15 mouse cellular contexts compared by ENCODE assay signal in genomic region chr5:149702770-149703169, GRCm38 (mm10). TPM values are rescaled to one million over a fixed set of nuclear protein-coding genes. Genes with fewer than 3 reads are reported as not detected.
A peak's percentile ranks its signal among the peaks of the same experiment; 100 is the strongest.
DNase-seq lines count a peak whose midpoint lies in the region; ATAC-seq and TF ChIP-seq lines count a peak whose summit lies in the region.
"Had no signal": no experiment of that assay in that cellular context is flagged by ENCODE, and none has a peak within 500 bp of the region (broad histone marks: within the 10 kb centered on the region; RNA-seq: fewer than 3 reads in every experiment).

No protein-coding gene starts in this region.

- CTCF ChIA-PET in Patski (lab: Charles Lee): interaction anchor here (1.0 to 1.1 kb wide), 2 partner anchors 10 to 27 kb away, joined by 3 to 4 read pairs; no protein-coding TSS in a partner anchor

- no peak for ATAC-seq in hindbrain, postnatal 0 days
- ATAC-seq in midbrain, postnatal 0 days (ENCODE audit: low FRiP score): no peak
- ATAC-seq in Patski: no peak
- ATAC-seq: forebrain, embryonic 14.5 days; hindbrain, embryonic 16.5 days had no signal

- H3K9ac ChIP-seq in hindbrain, postnatal 0 days (replicated peaks; ENCODE audit: low read length): no peak overlapping the region
- no peak overlapping the region for H3K9ac ChIP-seq in midbrain, postnatal 0 days (replicated peaks; ENCODE audit: low read length, poor library complexity, severe bottlenecking)
- H3K9ac ChIP-seq: embryonic facial prominence, embryonic 15.5 days; heart, embryonic 15.5 days had no signal

- no peak overlapping the region for H3K27ac ChIP-seq in hindbrain, postnatal 0 days
- H3K27ac ChIP-seq in hindbrain, embryonic 10.5 days: no peak overlapping the region
- H3K27ac ChIP-seq in midbrain, postnatal 0 days (ENCODE audit: low read depth, low read length): no peak overlapping the region
- H3K27ac ChIP-seq in midbrain, embryonic 10.5 days (replicated peaks): no peak overlapping the region
- H3K27ac ChIP-seq: embryonic facial prominence, embryonic 15.5 days; heart, embryonic 15.5 days had no signal

- H3K27me3 ChIP-seq in hindbrain, postnatal 0 days (ENCODE audit: insufficient read depth, low read length): no peaks in the 10 kb centered on the region
- no peaks in the 10 kb centered on the region for H3K27me3 ChIP-seq in hindbrain, embryonic 10.5 days (ENCODE audit: insufficient read depth, poor library complexity, severe bottlenecking)
- no peaks in the 10 kb centered on the region for H3K27me3 ChIP-seq in midbrain, postnatal 0 days (ENCODE audit: insufficient read depth, low read length)
- H3K27me3 ChIP-seq in midbrain, embryonic 10.5 days (ENCODE audit: low read depth, poor library complexity, severe bottlenecking): no peaks in the 10 kb centered on the region
- no peaks in the 10 kb centered on the region for H3K27me3 ChIP-seq in Patski
- H3K27me3 ChIP-seq in splenic B cell, adult 2 months (ENCODE audit: control insufficient read depth, insufficient read depth, low read length, poor library complexity, severe bottlenecking): no peaks in the 10 kb centered on the region
- H3K27me3 ChIP-seq: embryonic facial prominence, embryonic 15.5 days; heart, embryonic 15.5 days; megakaryocyte, embryonic 14.5 days had no signal

- H3K4me1 ChIP-seq in hindbrain, postnatal 0 days (ENCODE audit: insufficient read depth, low read length): no peaks in the 10 kb centered on the region
- no peaks in the 10 kb centered on the region for H3K4me1 ChIP-seq in hindbrain, embryonic 10.5 days (replicated peaks)
- H3K4me1 ChIP-seq in midbrain, postnatal 0 days (ENCODE audit: insufficient read depth, low read length): no peaks in the 10 kb centered on the region
- H3K4me1 ChIP-seq in midbrain, embryonic 10.5 days: no peaks in the 10 kb centered on the region
- H3K4me1 ChIP-seq: embryonic facial prominence, embryonic 15.5 days; heart, embryonic 15.5 days; megakaryocyte, embryonic 14.5 days had no signal

- POLR2A ChIA-PET in Patski (lab: Charles Lee): no interaction called here

- H3K4me3 ChIP-seq in hindbrain, postnatal 0 days (ENCODE audit: low read length): no peak overlapping the region
- H3K4me3 ChIP-seq in hindbrain, embryonic 10.5 days: no peak overlapping the region
- no peak overlapping the region for H3K4me3 ChIP-seq in midbrain, postnatal 0 days (ENCODE audit: low read depth, low read length)
- H3K4me3 ChIP-seq in midbrain, embryonic 10.5 days: no peak overlapping the region
- H3K4me3 ChIP-seq: embryonic facial prominence, embryonic 15.5 days; heart, embryonic 15.5 days; megakaryocyte, embryonic 14.5 days had no signal

- H3K4me2 ChIP-seq in hindbrain, postnatal 0 days (ENCODE audit: low read depth, low read length): no peak overlapping the region
- H3K4me2 ChIP-seq in midbrain, postnatal 0 days (ENCODE audit: low read depth, low read length, poor library complexity, severe bottlenecking): no peak overlapping the region
- H3K4me2 ChIP-seq: embryonic facial prominence, embryonic 15.5 days; heart, embryonic 15.5 days had no signal

- H3K9me3 ChIP-seq in hindbrain, postnatal 0 days (ENCODE audit: low read length): no peaks in the 10 kb centered on the region
- H3K9me3 ChIP-seq in hindbrain, embryonic 10.5 days: peaks cover 17% of the 10 kb centered on the region
- no peaks in the 10 kb centered on the region for H3K9me3 ChIP-seq in midbrain, postnatal 0 days (ENCODE audit: low read length)
- peaks cover 20% of the 10 kb centered on the region for H3K9me3 ChIP-seq in midbrain, embryonic 10.5 days (replicated peaks)
- H3K9me3 ChIP-seq: embryonic facial prominence, embryonic 15.5 days; heart, embryonic 15.5 days had no signal

- in situ Hi-C loops in Patski (cut with MboI; ENCODE audit: low pct_unique_long_range_greater_than_20kb): loop anchor here (25.0 kb wide), 1 partner anchor 310 kb away; the partner anchor contains the start of gene Rxfp2

- no peak for DNase-seq in hindbrain, postnatal 0 days (ENCODE audit: low spot score)
- no peak for DNase-seq in hindbrain, embryonic 10.5 days (ENCODE audit: low spot score)
- no peak for DNase-seq in midbrain, postnatal 0 days (ENCODE audit: low spot score)
- no peak for DNase-seq in midbrain, embryonic 10.5 days (ENCODE audit: low spot score)
- no peak for DNase-seq in Patski (ENCODE audit: low read depth, low spot score)
- peak; percentile 14 for DNase-seq in splenic B cell, adult 2 months (ENCODE audit: low read depth, low spot score)
- DNase-seq in right cerebral cortex, postnatal 4 days: no peak
- DNase-seq in ovary, postnatal 10 days (ENCODE audit: low spot score): no peak
- DNase-seq: gastrocnemius, postnatal 36 days; kidney, postnatal 14 days had no signal

- peak; percentile 45 for TF ChIP-seq CTCF in hindbrain, postnatal 0 days (IDR thresholded peaks at IDR 0.05; ENCODE audit: low read depth)
- peak; percentile 44 for TF ChIP-seq CTCF in midbrain, postnatal 0 days (IDR thresholded peaks at IDR 0.05)
- TF ChIP-seq CTCF in Patski (IDR thresholded peaks at IDR 0.05): peak; percentile 50

- H3K36me3 ChIP-seq in hindbrain, postnatal 0 days (ENCODE audit: insufficient read depth, low read length): no peaks in the 10 kb centered on the region
- H3K36me3 ChIP-seq in hindbrain, embryonic 10.5 days: peaks cover 28% of the 10 kb centered on the region
- no peaks in the 10 kb centered on the region for H3K36me3 ChIP-seq in midbrain, postnatal 0 days (ENCODE audit: insufficient read depth, low read length)
- H3K36me3 ChIP-seq in midbrain, embryonic 10.5 days: peaks cover 43% of the 10 kb centered on the region
- no peaks in the 10 kb centered on the region for H3K36me3 ChIP-seq in splenic B cell, adult 2 months (ENCODE audit: control insufficient read depth, insufficient read depth, low read length, poor library complexity, severe bottlenecking)
- H3K36me3 ChIP-seq: embryonic facial prominence, embryonic 15.5 days; heart, embryonic 15.5 days had no signal

RNA-seq across cellular contexts. Expression of gene B3glct, which starts 24.7 kb away (rescaled TPM):
- 18.7 and 22.4 TPM in 2 replicates for total RNA-seq in hindbrain, postnatal 0 days (2014; rRNA removed)
- 13.1 and 14.4 TPM in 2 replicates for polyA plus RNA-seq in hindbrain, postnatal 0 days (2015; fragmentation: Nextera tagmentation; extraction: Ambion mirVana)
- polyA plus RNA-seq in hindbrain, embryonic 10.5 days (2016; fragmentation: Nextera tagmentation; extraction: Ambion mirVana): 11.9 and 14.9 TPM in 2 replicates
- total RNA-seq in midbrain, postnatal 0 days (2014; rRNA removed): 25.6 and 32.2 TPM in 2 replicates
- polyA plus RNA-seq in midbrain, postnatal 0 days (2015; fragmentation: Nextera tagmentation; extraction: Ambion mirVana): 18.1 TPM in 2 replicates
- 14.1 and 16.7 TPM in 2 replicates for polyA plus RNA-seq in midbrain, embryonic 10.5 days (2016; fragmentation: Nextera tagmentation; extraction: Ambion mirVana)
- 16.7 TPM for polyA plus RNA-seq in Patski (2021)
